Mouse (Mus musculus) midbrain, embryonic 12.5 days (tissue): Measurements from ENCODE around the gene Arrdc2. TPM values are rescaled to one million over a fixed set of nuclear protein-coding genes. Genes with fewer than 3 reads are reported as not detected.

Source experiments
- ATAC-seq: fragments of 200-750 bp; cut with Nextera tagmentation; 2 replicates; pipeline ENCODE4 v1.8.0; 2017; ENCODE audit warnings: low read depth, moderate TSS enrichment, moderate library complexity; ENCODE audit not compliant: low FRiP score
- H3K27ac ChIP-seq: fragments of 300-500 bp; sonication (generic); replicated peaks from 2 replicates; pipeline ENCODE4 v1.5.1; 2016; ENCODE audit warnings: mild to moderate bottlenecking
- H3K27me3 ChIP-seq: fragments of 300-500 bp; sonication (generic); 2 replicates; pipeline ENCODE4 v1.6.1; 2016; ENCODE audit warnings: mild to moderate bottlenecking
- H3K36me3 ChIP-seq: fragments of 300-500 bp; sonication (generic); 2 replicates; pipeline ENCODE4 v1.6.1; 2016
- H3K4me1 ChIP-seq: fragments of 300-500 bp; sonication (generic); 2 replicates; pipeline ENCODE4 v1.6.1; 2016
- H3K4me2 ChIP-seq: fragments of 300-500 bp; sonication (generic); replicated peaks from 2 replicates; pipeline ENCODE4 v1.6.1; 2016; ENCODE audit warnings: mild to moderate bottlenecking, moderate library complexity
- H3K4me3 ChIP-seq: fragments of 300-500 bp; sonication (generic); 2 replicates; pipeline ENCODE4 v1.5.1; 2016; ENCODE audit warnings: mild to moderate bottlenecking
- H3K9ac ChIP-seq: fragments of 300-500 bp; sonication (generic); replicated peaks from 2 replicates; pipeline ENCODE4 v1.6.1; 2016; ENCODE audit warnings: mild to moderate bottlenecking, moderate library complexity
- H3K9me3 ChIP-seq: fragments of 300-500 bp; sonication (generic); 2 replicates; pipeline ENCODE4 v1.6.1; 2016; ENCODE audit warnings: mild to moderate bottlenecking
- WGBS: fragments of 180-500 bp; shearing (Covaris S2); methylation state at CpG from one replicate; pipeline ENCODE4 v1.1.7; 2016; 5-methylcytosine and 5-hydroxymethylcytosine counted together
- microRNA-seq: library from miRNA; unstranded; fragments of <30 nt; microRNA quantifications from one replicate; pipeline ENCODE4, GENCODE M21; 2017
- polyA plus RNA-seq: library from polyadenylated mRNA; unstranded; fragments of >200 nt; fragmentation: Nextera tagmentation; extraction: Ambion mirVana; gene quantifications from 2 replicates; pipeline ENCODE4 v1.2.1, GENCODE M21; 2016

Arrdc2 gene
- polyA plus RNA-seq, 1 experiment from 2014 or later, result 10.5 TPM

DNA sequence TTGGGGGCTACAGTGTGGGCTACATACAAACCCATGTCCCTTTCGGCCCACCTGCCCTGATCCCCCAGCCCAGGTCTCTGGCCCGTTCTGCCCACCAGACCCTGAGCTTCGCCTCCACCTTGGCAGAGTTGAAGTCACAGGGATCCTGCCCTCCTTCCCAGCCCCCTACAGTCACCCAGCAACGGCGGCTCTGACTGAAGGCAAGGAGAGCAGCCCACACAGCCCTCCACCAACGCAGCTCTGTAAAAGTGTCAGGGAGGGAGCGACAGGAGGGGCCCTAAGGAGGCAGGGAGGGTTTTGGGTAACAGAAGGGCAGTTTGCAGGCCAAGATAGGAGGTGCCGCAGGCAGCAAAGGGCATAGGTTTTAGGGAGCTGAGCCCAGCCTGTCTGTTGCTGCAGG, 48.7 kb downstream of the Arrdc2 start:
- Histone ChIP-seq H3K9ac (peak overlapping the region; percentile 83), H3K4me1 (peaks cover 40% of the 10 kb centered on the region), H3K27me3 (peaks cover 44% of the 10 kb centered on the region), H3K4me2 (peak overlapping the region; percentile 77), H3K36me3 (peaks cover 33% of the 10 kb centered on the region), H3K27ac (no peak overlapping the region), H3K4me3 (peak overlapping the region; percentile 62; the same call in 1 of the 2 replicates), H3K9me3 (no peaks in the 10 kb centered on the region)
- ATAC-seq, result no peak
- 67% methylated on average over 8 of the region's 8 CpGs for WGBS

DNA sequence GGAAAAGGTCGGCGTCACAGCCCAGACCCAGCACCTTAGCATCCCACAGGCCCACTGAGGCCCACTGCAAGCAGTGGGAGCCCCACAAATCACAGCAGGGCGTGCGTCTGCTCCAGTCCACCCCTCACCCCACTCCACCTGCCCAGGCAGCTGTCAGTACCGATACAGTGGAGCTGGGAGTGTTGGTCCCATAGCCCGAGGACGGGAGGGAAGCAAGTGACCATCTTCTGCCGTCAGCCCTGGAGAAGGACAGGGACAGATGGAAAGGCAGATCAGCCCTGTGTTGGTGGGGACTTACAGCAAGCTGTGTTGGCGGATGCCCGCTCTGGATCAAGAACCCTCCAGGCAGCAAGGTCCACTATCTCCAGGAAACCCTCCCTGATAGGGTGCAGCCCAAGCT, 50.5 kb downstream of the Arrdc2 start:
- WGBS, result 85% methylated on average over 10 of the region's 10 CpGs
- no peak for ATAC-seq
- H3K27ac ChIP-seq, result no peak overlapping the region
- H3K27me3 ChIP-seq, result peaks cover 32% of the 10 kb centered on the region
- no peaks in the 10 kb centered on the region for H3K9me3 ChIP-seq
- H3K4me1 ChIP-seq, result peaks cover 40% of the 10 kb centered on the region
- H3K36me3 ChIP-seq, result peaks cover 49% of the 10 kb centered on the region
- H3K4me2 ChIP-seq, result no peak overlapping the region
- no peak overlapping the region for H3K9ac ChIP-seq
- no peak overlapping the region for H3K4me3 ChIP-seq

DNA sequence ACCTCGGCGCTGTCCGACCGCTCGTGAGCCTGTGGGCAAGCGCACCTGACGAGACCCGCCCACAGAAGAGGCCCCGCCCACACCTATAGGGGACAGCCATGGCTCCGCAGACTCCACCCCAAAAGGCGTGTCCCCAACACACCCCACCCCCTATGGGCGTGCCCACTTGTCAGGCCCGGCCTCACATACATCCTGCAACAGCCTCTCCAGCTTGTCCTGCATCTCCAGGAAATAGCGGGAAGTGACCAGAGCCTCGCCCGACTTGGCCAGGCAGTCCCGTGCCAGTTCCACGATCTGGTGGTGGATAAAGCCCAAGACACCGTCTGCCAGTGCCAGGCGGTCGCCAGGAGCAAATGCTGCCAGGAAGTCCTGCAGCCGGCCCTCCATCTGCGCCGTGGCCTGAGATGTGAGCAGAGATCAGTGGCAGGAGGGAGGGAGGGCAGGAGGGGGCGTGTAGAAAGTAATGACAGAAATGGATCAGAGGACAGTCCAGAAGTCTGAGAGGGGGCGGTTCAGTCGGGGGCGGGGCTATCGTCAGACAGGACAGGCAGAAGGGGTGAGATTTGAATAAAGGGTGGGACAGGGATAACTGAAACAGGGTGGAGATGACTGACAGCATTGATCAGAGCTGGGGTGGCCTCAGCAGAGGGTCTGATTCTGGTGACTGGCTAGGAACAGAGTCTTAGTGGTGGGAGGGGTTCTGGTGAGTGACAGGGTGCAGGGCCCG, 51.4 kb downstream of the Arrdc2 start:
- Histone ChIP-seq H3K9me3 (no peaks in the 10 kb centered on the region), H3K27me3 (peaks cover 26% of the 10 kb centered on the region), H3K4me1 (peaks cover 35% of the 10 kb centered on the region), H3K9ac (no peak overlapping the region), H3K36me3 (peaks cover 58% of the 10 kb centered on the region), H3K27ac (no peak overlapping the region), H3K4me2 (0 out of 2 replicates have a peak overlapping the region, but pooled peaks have one; percentile 3), H3K4me3 (no peak overlapping the region)
- WGBS, result 21% methylated on average over 30 of the region's 30 CpGs
- ATAC-seq, result no peak

- WGBS, result 91% methylated on average over 3 of the region's 3 CpGs
- H3K36me3 ChIP-seq, result peaks cover 63% of the 10 kb centered on the region
- no peak overlapping the region for H3K4me3 ChIP-seq
Observed at GRCm38 (mm10) chr8:70787051-70787445, 52.5 kb downstream of the Arrdc2 start.

GRCm38 (mm10) chr8:70786291-70787050, 53.0 kb downstream of the Arrdc2 start:
- Histone ChIP-seq H3K36me3 (peaks cover 69% of the 10 kb centered on the region), H3K4me2 (no peak overlapping the region), H3K27me3 (peaks cover 26% of the 10 kb centered on the region), H3K27ac (no peak overlapping the region), H3K9me3 (no peaks in the 10 kb centered on the region), H3K4me1 (peaks cover 21% of the 10 kb centered on the region), H3K4me3 (no peak overlapping the region), H3K9ac (no peak overlapping the region)
- ATAC-seq, result no peak
- 87% methylated on average over 25 of the region's 25 CpGs for WGBS

More at GRCm38 (mm10) chr8:70787051-70787445, 52.5 kb downstream of the Arrdc2 start:
- Histone ChIP-seq H3K27ac (no peak overlapping the region), H3K4me1 (peaks cover 27% of the 10 kb centered on the region), H3K27me3 (peaks cover 26% of the 10 kb centered on the region), H3K9me3 (no peaks in the 10 kb centered on the region), H3K9ac (peak overlapping the region; percentile 8; the same call in 1 of the 2 replicates), H3K4me2 (no peak overlapping the region)
- no peak for ATAC-seq

Small RNA genes within 50 kb of the gene (microRNA-seq; reads per million reads assigned to microRNA genes)
- not detected for gene Mir7240

Other genes starting within 250 kb of the Arrdc2 start
- 107 and 112 TPM in 2 replicates for gene Isyna1, start 245.3 kb downstream of the Arrdc2 start, polyA plus RNA-seq
- gene Ssbp4, start 230.8 kb downstream of the Arrdc2 start, polyA plus RNA-seq, result 115 and 118 TPM in 2 replicates
- gene Lrrc25, start 223.6 kb downstream of the Arrdc2 start, polyA plus RNA-seq, result 1.0 and 1.6 TPM in 2 replicates
- 0.17 TPM in 1 of 2 replicates, not detected in the other for gene Gdf15, start 207.3 kb downstream of the Arrdc2 start, polyA plus RNA-seq
- 82.7 and 93.7 TPM in 2 replicates for gene Pgpep1, start 179.3 kb downstream of the Arrdc2 start, polyA plus RNA-seq
- gene Lsm4, start 166.5 kb downstream of the Arrdc2 start, polyA plus RNA-seq, result 255 and 263 TPM in 2 replicates
- gene Jund, start 140.8 kb downstream of the Arrdc2 start, polyA plus RNA-seq, result 206 and 213 TPM in 2 replicates
- 0.04 TPM in 1 of 2 replicates, not detected in the other for gene Iqcn, start 136.3 kb downstream of the Arrdc2 start, polyA plus RNA-seq
- gene Gm3336, start 121.2 kb downstream of the Arrdc2 start, polyA plus RNA-seq, result not detected in 2 replicates
- 0.15 and 0.39 TPM in 2 replicates for gene Pde4c, start 116.0 kb downstream of the Arrdc2 start, polyA plus RNA-seq
- 98.9 and 102 TPM in 2 replicates for gene Rab3a, start 85.0 kb downstream of the Arrdc2 start, polyA plus RNA-seq
- 35.4 and 37.3 TPM in 2 replicates for gene Mpv17l2, start 78.8 kb downstream of the Arrdc2 start, polyA plus RNA-seq
- 73.4 and 74.6 TPM in 2 replicates for gene Pik3r2, start 63.0 kb downstream of the Arrdc2 start, polyA plus RNA-seq
- 17.1 and 18.0 TPM in 2 replicates for gene Mast3, start 34.7 kb downstream of the Arrdc2 start, polyA plus RNA-seq
- gene Il12rb1, start 31.3 kb downstream of the Arrdc2 start, polyA plus RNA-seq, result 0.08 TPM in 1 of 2 replicates, not detected in the other
- gene Kcnn1, start 23.5 kb upstream of the Arrdc2 start, polyA plus RNA-seq, result 27.4 TPM in 2 replicates
- gene Ccdc124, start 34.2 kb upstream of the Arrdc2 start, polyA plus RNA-seq, result 145 and 152 TPM in 2 replicates
- gene Slc5a5, start 53.0 kb upstream of the Arrdc2 start, polyA plus RNA-seq, result 0.55 and 0.69 TPM in 2 replicates
- 2,550 and 2,750 TPM in 2 replicates for gene Rpl18a, start 57.7 kb upstream of the Arrdc2 start, polyA plus RNA-seq
- gene Map1s, start 66.2 kb upstream of the Arrdc2 start, polyA plus RNA-seq, result 58.4 and 61.0 TPM in 2 replicates